Mouse (Mus musculus): ENCODE measurements around the gene Creld1. TPM values are rescaled to one million over a fixed set of nuclear protein-coding genes. Genes with fewer than 3 reads are reported as not detected.

Gene Creld1
- polyA plus RNA-seq, 1 experiment from 2014 or later: 36.3 TPM

- no peaks in the 10 kb centered on the region for H3K27me3 ChIP-seq (ENCODE audit: control insufficient read depth, insufficient read depth, low read length)
- H3K27ac ChIP-seq (ENCODE audit: low read depth, low read length): no peak overlapping the region
- peak overlapping the region; percentile 89 for H3K4me3 ChIP-seq (ENCODE audit: low read depth, low read length)
- H3K4me2 ChIP-seq (ENCODE audit: low read depth, low read length, severe bottlenecking): peak overlapping the region; percentile 73
- ATAC-seq (replicated peaks; ENCODE audit: low FRiP score): no peak
- no peaks in the 10 kb centered on the region; the same call in 1 of the 2 replicates for H3K4me1 ChIP-seq (replicated peaks; ENCODE audit: control insufficient read depth, insufficient read depth, low read length)
- H3K36me3 ChIP-seq (ENCODE audit: control insufficient read depth, insufficient read depth, low read length): no peaks in the 10 kb centered on the region
- no peak for DNase-seq (ENCODE audit: low spot score)
- H3K9me3 ChIP-seq (ENCODE audit: control insufficient read depth, low read length): no peaks in the 10 kb centered on the region
- H3K9ac ChIP-seq (ENCODE audit: low read length): peak overlapping the region; percentile 84
- WGBS: 8% methylated on average over 7 of the region's 7 CpGs
These were observed 48.8 kb downstream of the Creld1 start for GRCm38 (mm10) chr6:113531840-113532404.

DNA sequence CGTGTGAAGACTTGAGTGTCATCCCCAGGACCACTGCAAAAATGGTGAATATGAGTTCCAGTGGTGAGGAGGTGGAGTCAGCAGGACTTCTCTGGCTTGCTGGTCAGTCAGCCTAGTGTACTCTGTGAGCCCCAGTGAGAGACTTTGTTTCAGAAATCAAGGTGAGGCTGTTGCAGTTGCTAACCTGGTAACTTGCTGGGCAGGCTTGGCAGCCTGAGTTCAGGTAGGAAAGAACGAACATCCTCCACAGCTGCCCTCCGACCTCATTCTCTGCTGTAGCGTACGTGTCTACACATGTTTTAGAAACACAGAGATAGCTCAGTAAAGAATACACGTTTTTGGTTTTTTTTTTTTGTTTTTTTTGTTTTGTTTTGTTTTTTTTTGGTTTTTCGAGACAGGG is 51.8 kb downstream of the Creld1 start:
- Histone ChIP-seq H3K4me2 (ENCODE audit: low read depth, low read length, severe bottlenecking) (no peak overlapping the region), H3K9ac (ENCODE audit: low read length) (no peak overlapping the region), H3K4me3 (ENCODE audit: low read depth, low read length) (no peak overlapping the region), H3K4me1 (replicated peaks; ENCODE audit: control insufficient read depth, insufficient read depth, low read length) (no peaks in the 10 kb centered on the region; the same call in 1 of the 2 replicates), H3K27ac (ENCODE audit: low read depth, low read length) (no peak overlapping the region), H3K27me3 (ENCODE audit: control insufficient read depth, insufficient read depth, low read length) (no peaks in the 10 kb centered on the region), H3K9me3 (ENCODE audit: control insufficient read depth, low read length) (no peaks in the 10 kb centered on the region), H3K36me3 (ENCODE audit: control insufficient read depth, insufficient read depth, low read length) (no peaks in the 10 kb centered on the region)
- 89% methylated on average over 7 of the region's 7 CpGs for WGBS
- no peak for DNase-seq (ENCODE audit: low spot score)
- no peak for ATAC-seq (replicated peaks; ENCODE audit: low FRiP score)

- Histone ChIP-seq H3K27ac (ENCODE audit: low read depth, low read length) (no peak overlapping the region), H3K27me3 (ENCODE audit: control insufficient read depth, insufficient read depth, low read length) (no peaks in the 10 kb centered on the region), H3K4me1 (replicated peaks; ENCODE audit: control insufficient read depth, insufficient read depth, low read length) (no peaks in the 10 kb centered on the region), H3K9me3 (ENCODE audit: control insufficient read depth, low read length) (no peaks in the 10 kb centered on the region), H3K9ac (ENCODE audit: low read length) (no peak overlapping the region), H3K4me2 (ENCODE audit: low read depth, low read length, severe bottlenecking) (no peak overlapping the region), H3K36me3 (ENCODE audit: control insufficient read depth, insufficient read depth, low read length) (no peaks in the 10 kb centered on the region; the same call in 1 of the 2 replicates), H3K4me3 (ENCODE audit: low read depth, low read length) (no peak overlapping the region)
- ATAC-seq (replicated peaks; ENCODE audit: low FRiP score) (no peak), DNase-seq (ENCODE audit: low spot score) (no peak)
- WGBS: 94% methylated on average over 6 of the region's 6 CpGs
These were observed 58.5 kb downstream of the Creld1 start for GRCm38 (mm10) chr6:113541610-113542009.

Small RNA genes lying within 50 kb of the gene (microRNA-seq; reads per million reads assigned to microRNA genes)
- not detected for gene Gm23365 (ENCODE audit: insufficient number of aligned reads)

Other genes with a start within 250 kb of the Creld1 start
- gene Mtmr14, start 245.5 kb upstream of the Creld1 start, polyA plus RNA-seq (2014; fragmentation: Nextera tagmentation; extraction: Ambion mirVana): 50.5 and 50.8 TPM in 2 replicates
- gene Cpne9, start 201.0 kb upstream of the Creld1 start, polyA plus RNA-seq (2014; fragmentation: Nextera tagmentation; extraction: Ambion mirVana): 0.13 and 0.52 TPM in 2 replicates
- gene Brpf1, start 176.2 kb upstream of the Creld1 start, polyA plus RNA-seq (2014; fragmentation: Nextera tagmentation; extraction: Ambion mirVana): 31.9 and 35.4 TPM in 2 replicates
- gene Ogg1, start 156.3 kb upstream of the Creld1 start, polyA plus RNA-seq (2014; fragmentation: Nextera tagmentation; extraction: Ambion mirVana): 14.2 and 14.5 TPM in 2 replicates
- gene Camk1, start 139.3 kb upstream of the Creld1 start, polyA plus RNA-seq (2014; fragmentation: Nextera tagmentation; extraction: Ambion mirVana): 47.8 and 52.5 TPM in 2 replicates
- 72.5 and 76.3 TPM in 2 replicates for gene Tada3, start 105.4 kb upstream of the Creld1 start, polyA plus RNA-seq (2014; fragmentation: Nextera tagmentation; extraction: Ambion mirVana)
- 180 and 182 TPM in 2 replicates for gene Arpc4, start 105.2 kb upstream of the Creld1 start, polyA plus RNA-seq (2014; fragmentation: Nextera tagmentation; extraction: Ambion mirVana)
- gene Ttll3, start 94.0 kb upstream of the Creld1 start, polyA plus RNA-seq (2014; fragmentation: Nextera tagmentation; extraction: Ambion mirVana): 5.1 and 6.0 TPM in 2 replicates
- gene Rpusd3, start 64.0 kb upstream of the Creld1 start, polyA plus RNA-seq (2014; fragmentation: Nextera tagmentation; extraction: Ambion mirVana): 26.7 and 28.5 TPM in 2 replicates
- not detected in 2 replicates for gene Cidec, start 47.5 kb upstream of the Creld1 start, polyA plus RNA-seq (2014; fragmentation: Nextera tagmentation; extraction: Ambion mirVana)
- gene Jagn1, start 40.7 kb upstream of the Creld1 start, polyA plus RNA-seq (2014; fragmentation: Nextera tagmentation; extraction: Ambion mirVana): 66.1 and 75.0 TPM in 2 replicates
- 1.0 and 1.2 TPM in 2 replicates for gene Il17re, start 24.8 kb upstream of the Creld1 start, polyA plus RNA-seq (2014; fragmentation: Nextera tagmentation; extraction: Ambion mirVana)
- 3.4 and 4.2 TPM in 2 replicates for gene Il17rc, start 11.9 kb upstream of the Creld1 start, polyA plus RNA-seq (2014; fragmentation: Nextera tagmentation; extraction: Ambion mirVana)
- gene Prrt3, start 18.6 kb downstream of the Creld1 start, polyA plus RNA-seq (2014; fragmentation: Nextera tagmentation; extraction: Ambion mirVana): 1.4 and 2.1 TPM in 2 replicates
- gene Emc3, start 48.4 kb downstream of the Creld1 start, polyA plus RNA-seq (2014; fragmentation: Nextera tagmentation; extraction: Ambion mirVana): 74.3 and 77.7 TPM in 2 replicates
- gene Fancd2, start 48.4 kb downstream of the Creld1 start, polyA plus RNA-seq (2014; fragmentation: Nextera tagmentation; extraction: Ambion mirVana): 25.0 and 25.1 TPM in 2 replicates
- 0.24 TPM in 1 of 2 replicates, not detected in the other for gene Fancd2os, start 117.4 kb downstream of the Creld1 start, polyA plus RNA-seq (2014; fragmentation: Nextera tagmentation; extraction: Ambion mirVana)
- gene Brk1, start 121.5 kb downstream of the Creld1 start, polyA plus RNA-seq (2014; fragmentation: Nextera tagmentation; extraction: Ambion mirVana): 198 and 200 TPM in 2 replicates
- 63.7 and 64.4 TPM in 2 replicates for gene Vhl, start 140.7 kb downstream of the Creld1 start, polyA plus RNA-seq (2014; fragmentation: Nextera tagmentation; extraction: Ambion mirVana)
- gene Irak2, start 155.2 kb downstream of the Creld1 start, polyA plus RNA-seq (2014; fragmentation: Nextera tagmentation; extraction: Ambion mirVana): 1.6 and 2.1 TPM in 2 replicates
- gene Tatdn2, start 213.8 kb downstream of the Creld1 start, polyA plus RNA-seq (2014; fragmentation: Nextera tagmentation; extraction: Ambion mirVana): 0.88 and 1.5 TPM in 2 replicates
- 0.32 and 1.2 TPM in 2 replicates for gene Ghrl, start 236.6 kb downstream of the Creld1 start, polyA plus RNA-seq (2014; fragmentation: Nextera tagmentation; extraction: Ambion mirVana)